19 mouse cellular contexts compared by ENCODE assay signal in the genomic region with DNA sequence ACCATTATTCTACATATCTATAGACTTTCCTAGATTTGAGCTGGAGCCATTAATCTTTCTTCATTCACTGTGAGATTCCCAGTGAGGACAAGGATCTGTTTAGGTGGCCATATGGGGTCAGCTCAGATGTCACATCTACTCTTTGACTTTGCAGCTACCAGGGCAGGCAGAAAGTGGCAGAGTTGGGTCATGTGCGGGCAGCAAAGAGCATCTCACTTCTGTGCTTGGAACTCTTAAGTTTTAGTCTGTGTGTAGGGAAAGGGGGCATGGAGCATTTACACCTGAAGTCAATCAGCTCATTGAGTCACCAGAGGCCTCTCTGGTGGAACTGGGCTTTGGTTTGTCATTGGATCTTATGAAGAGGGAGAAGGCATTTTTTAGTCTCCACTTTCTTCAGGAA.
A peak's percentile ranks its signal among the peaks of the same experiment; 100 is the strongest.
DNase-seq lines count a peak whose midpoint lies in the region; ATAC-seq lines count a peak whose summit lies in the region.
"Had no signal": no experiment of that assay in that cellular context is flagged by ENCODE, and none has a peak within 500 bp of the region (broad histone marks: within the 10 kb centered on the region; RNA-seq: fewer than 3 reads in every experiment).

No protein-coding gene starts in this region.

- no peak for ATAC-seq in midbrain, embryonic 11.5 days (ENCODE audit: low FRiP score)
- ATAC-seq in midbrain, embryonic 14.5 days (ENCODE audit: low FRiP score, low TSS enrichment) = no peak
- ATAC-seq: activated CD4-positive, CD25-positive, alpha-beta regulatory T cell, adult 4 months; CD4-positive, CD25-positive, alpha-beta regulatory T cell, adult 4 months; Patski had no signal

- no peak overlapping the region for H3K4me3 ChIP-seq in midbrain, embryonic 11.5 days (ENCODE audit: low read depth, low read length)
- no peak overlapping the region for H3K4me3 ChIP-seq in midbrain, embryonic 14.5 days (replicated peaks; ENCODE audit: low read depth, low read length)

- H3K9me3 ChIP-seq in midbrain, embryonic 11.5 days (ENCODE audit: control insufficient read depth, low read length) = no peaks in the 10 kb centered on the region
- H3K9me3 ChIP-seq in midbrain, embryonic 14.5 days (ENCODE audit: control insufficient read depth, low read length) = no peaks in the 10 kb centered on the region
- H3K9me3 ChIP-seq: G1E had no signal

- no peak overlapping the region for H3K27ac ChIP-seq in midbrain, embryonic 11.5 days (ENCODE audit: low read depth, low read length)
- H3K27ac ChIP-seq in midbrain, embryonic 14.5 days (replicated peaks; ENCODE audit: low read depth, low read length) = no peak overlapping the region

- intact Hi-C loops in heart, postnatal 14 days (cut with DNase I) = no loop called here

- H3K9ac ChIP-seq in midbrain, embryonic 11.5 days (ENCODE audit: low read length) = no peak overlapping the region
- no peak overlapping the region for H3K9ac ChIP-seq in midbrain, embryonic 14.5 days (replicated peaks; ENCODE audit: low read length)

- H3K27me3 ChIP-seq in midbrain, embryonic 11.5 days (ENCODE audit: control insufficient read depth, insufficient read depth, low read length) = no peaks in the 10 kb centered on the region
- no peaks in the 10 kb centered on the region for H3K27me3 ChIP-seq in midbrain, embryonic 14.5 days (ENCODE audit: control insufficient read depth, insufficient read depth, low read length)
- H3K27me3 ChIP-seq: CH12.LX had no signal

- no peaks in the 10 kb centered on the region for H3K4me1 ChIP-seq in midbrain, embryonic 11.5 days (ENCODE audit: control insufficient read depth, insufficient read depth, low read length)
- no peaks in the 10 kb centered on the region for H3K4me1 ChIP-seq in midbrain, embryonic 14.5 days (ENCODE audit: control insufficient read depth, insufficient read depth, low read length)

- H3K4me2 ChIP-seq in midbrain, embryonic 11.5 days = no peak overlapping the region
- no peak overlapping the region for H3K4me2 ChIP-seq in midbrain, embryonic 14.5 days (ENCODE audit: low read length)

- DNase-seq in heart, adult 11 months = peak; percentile 73
- DNase-seq in heart, postnatal 14 days = no peak
- peak; percentile 66 for DNase-seq in midbrain, embryonic 11.5 days (ENCODE audit: low spot score, missing footprints)
- DNase-seq in midbrain, embryonic 14.5 days = no peak
- DNase-seq: adrenal gland, adult 2 months; adrenal gland, adult 8-10 months; adrenal gland, postnatal 10 days; adrenal gland, postnatal 14 days; adrenal gland, postnatal 25 days; adrenal gland, postnatal 36 days; B cell, adult 2 months; cerebellum, adult 11 months; cerebellum, adult 11-12 months; cerebellum, adult 18-20 months had no signal

- H3K36me3 ChIP-seq in midbrain, embryonic 11.5 days (ENCODE audit: control insufficient read depth, insufficient read depth, low read length) = no peaks in the 10 kb centered on the region
- H3K36me3 ChIP-seq in midbrain, embryonic 14.5 days (ENCODE audit: control insufficient read depth, insufficient read depth, low read length) = no peaks in the 10 kb centered on the region
- H3K36me3 ChIP-seq: G1E had no signal

- 88% methylated on average over 1 of the region's 1 CpGs for WGBS in midbrain, embryonic 11.5 days
- 97% methylated on average over 1 of the region's 1 CpGs for WGBS in midbrain, embryonic 14.5 days

Comparison
In these comparisons a context has a peak if more than half of its experiments do, and no peak if none do; other contexts are left out.
1. DNase-seq: peak in heart, adult 11 months (single experiment) and midbrain, embryonic 11.5 days (single experiment); none in heart, postnatal 14 days (0 of 2) and midbrain, embryonic 14.5 days (single experiment).